Mouse (Mus musculus) liver, adult 2 months (tissue): ENCODE data around the gene Neurog1.

ENCODE experiments used
- CTCF ChIP-seq: fragments of 200-500 bp; IDR thresholded peaks from 2 replicates; pipeline ENCODE4 v1.5.1; 2011; ENCODE audit warnings: low read depth, low read length, control low read depth
- POLR2A ChIP-seq: fragments of 200-500 bp; IDR thresholded peaks from 2 replicates; pipeline ENCODE4 v1.6.1; 2011; ENCODE audit warnings: low read length, control low read depth; ENCODE audit not compliant: insufficient read depth; ENCODE audit errors: extremely low read depth

- TF ChIP-seq CTCF (no peak), POLR2A (no peak)
These were observed 8.4 kb upstream of the Neurog1 start for GRCm38 (mm10) chr13:56260344-56260780.
